Mouse (Mus musculus) hindbrain, embryonic 13.5 days (tissue): ENCODE measurements around the gene Foxn3. TPM values are rescaled to one million over a fixed set of nuclear protein-coding genes. Genes with fewer than 3 reads are reported as not detected.

Source experiments
- ATAC-seq: fragments of 200-750 bp; cut with Nextera tagmentation; 2 replicates; pipeline ENCODE4 v1.8.0; 2017; ENCODE audit warnings: moderate TSS enrichment; ENCODE audit not compliant: low FRiP score
- H3K27ac ChIP-seq: fragments of 300-500 bp; sonication (generic); 2 replicates; pipeline ENCODE4 v1.5.1; 2015; ENCODE audit warnings: inconsistent platforms, mild to moderate bottlenecking, moderate library complexity
- H3K27me3 ChIP-seq: fragments of 300-500 bp; sonication (generic); 2 replicates; pipeline ENCODE4 v1.6.1; 2015; ENCODE audit warnings: mild to moderate bottlenecking, inconsistent platforms
- H3K36me3 ChIP-seq: fragments of 300-500 bp; sonication (generic); 2 replicates; pipeline ENCODE4 v1.6.1; 2015; ENCODE audit warnings: mild to moderate bottlenecking, inconsistent platforms
- H3K4me1 ChIP-seq: fragments of 300-500 bp; sonication (generic); replicated peaks from 2 replicates; pipeline ENCODE4 v1.6.1; 2015; ENCODE audit warnings: inconsistent platforms
- H3K4me2 ChIP-seq: fragments of 300-500 bp; sonication (generic); 2 replicates; pipeline ENCODE4 v1.6.1; 2015; ENCODE audit warnings: inconsistent platforms, mild to moderate bottlenecking, moderate library complexity
- H3K4me3 ChIP-seq: fragments of 300-500 bp; sonication (generic); 2 replicates; pipeline ENCODE4 v1.5.1; 2015; ENCODE audit warnings: mild to moderate bottlenecking, inconsistent platforms
- H3K9ac ChIP-seq: fragments of 300-500 bp; sonication (generic); 2 replicates; pipeline ENCODE4 v1.6.1; 2015; ENCODE audit warnings: mild to moderate bottlenecking, inconsistent platforms
- H3K9me3 ChIP-seq: fragments of 300-500 bp; sonication (generic); 2 replicates; pipeline ENCODE4 v1.6.1; 2016; ENCODE audit warnings: inconsistent platforms
- whole genome bisulfite sequencing: fragments of 180-500 bp; shearing (Covaris S2); methylation state at CpG from one replicate; pipeline ENCODE4 v1.1.7; 2015; 5-methylcytosine and 5-hydroxymethylcytosine counted together
- polyA plus RNA-seq: library from polyadenylated mRNA; unstranded; fragments of >200 nt; fragmentation: Nextera tagmentation; extraction: Ambion mirVana; gene quantifications from 2 replicates; pipeline ENCODE4 v1.2.1, GENCODE M21; 2015

Gene Foxn3
- polyA plus RNA-seq, 1 experiment from 2014 or later: 83.6 TPM

- no peak for ATAC-seq
- Histone ChIP-seq H3K4me2 (no peak overlapping the region), H3K9ac (no peak overlapping the region), H3K27ac (no peak overlapping the region), H3K4me3 (no peak overlapping the region), H3K4me1 (no peaks in the 10 kb centered on the region), H3K36me3 (no peaks in the 10 kb centered on the region), H3K27me3 (no peaks in the 10 kb centered on the region), H3K9me3 (no peaks in the 10 kb centered on the region)
- whole genome bisulfite sequencing: 91% methylated on average over 2 of the region's 2 CpGs
Measured at GRCm38 (mm10) chr12:99419396-99419760, 144.0 kb downstream of the Foxn3 start.

GRCm38 (mm10) chr12:99418476-99419395, 144.6 kb downstream of the Foxn3 start:
- Histone ChIP-seq H3K9me3 (no peaks in the 10 kb centered on the region), H3K4me2 (no peak overlapping the region), H3K27me3 (no peaks in the 10 kb centered on the region), H3K4me1 (no peaks in the 10 kb centered on the region), H3K36me3 (no peaks in the 10 kb centered on the region), H3K4me3 (no peak overlapping the region), H3K27ac (no peak overlapping the region), H3K9ac (no peak overlapping the region)
- no peak for ATAC-seq
- WGBS: 84% methylated on average over 7 of the region's 7 CpGs

- H3K27ac ChIP-seq: no peak overlapping the region
- H3K9ac ChIP-seq: no peak overlapping the region
Measured at GRCm38 (mm10) chr12:99417885-99418284, 145.5 kb downstream of the Foxn3 start.

GRCm38 (mm10) chr12:99415538-99415937, 147.8 kb downstream of the Foxn3 start:
- Histone ChIP-seq H3K36me3 (no peaks in the 10 kb centered on the region), H3K9me3 (no peaks in the 10 kb centered on the region), H3K4me3 (no peak overlapping the region), H3K4me2 (no peak overlapping the region), H3K27ac (no peak overlapping the region), H3K4me1 (no peaks in the 10 kb centered on the region), H3K27me3 (no peaks in the 10 kb centered on the region), H3K9ac (no peak overlapping the region)
- WGBS: 54% methylated on average over 5 of the region's 5 CpGs
- no peak for ATAC-seq

More at GRCm38 (mm10) chr12:99417885-99418284, 145.5 kb downstream of the Foxn3 start:
- no peak for ATAC-seq
- no peaks in the 10 kb centered on the region for H3K4me1 ChIP-seq
- H3K9me3 ChIP-seq: no peaks in the 10 kb centered on the region
- H3K4me2 ChIP-seq: no peak overlapping the region
- H3K4me3 ChIP-seq: no peak overlapping the region
- no peaks in the 10 kb centered on the region for H3K27me3 ChIP-seq
- no peaks in the 10 kb centered on the region for H3K36me3 ChIP-seq
- WGBS: 86% methylated on average over 9 of the region's 9 CpGs

- Histone ChIP-seq H3K4me2 (no peak overlapping the region), H3K9ac (no peak overlapping the region), H3K9me3 (no peaks in the 10 kb centered on the region), H3K36me3 (no peaks in the 10 kb centered on the region), H3K27ac (no peak overlapping the region), H3K27me3 (no peaks in the 10 kb centered on the region), H3K4me1 (peaks cover 9% of the 10 kb centered on the region; the same call in 1 of the 2 replicates), H3K4me3 (no peak overlapping the region)
- ATAC-seq: no peak
- WGBS: 33% methylated on average over 3 of the region's 3 CpGs
Measured at GRCm38 (mm10) chr12:99412496-99412895, 150.9 kb downstream of the Foxn3 start.

GRCm38 (mm10) chr12:99412034-99412433, 151.3 kb downstream of the Foxn3 start:
- Histone ChIP-seq H3K4me3 (no peak overlapping the region), H3K4me1 (peaks cover 13% of the 10 kb centered on the region), H3K4me2 (no peak overlapping the region), H3K9me3 (no peaks in the 10 kb centered on the region), H3K36me3 (no peaks in the 10 kb centered on the region), H3K27ac (no peak overlapping the region), H3K9ac (no peak overlapping the region), H3K27me3 (no peaks in the 10 kb centered on the region)
- 25% methylated on average over 7 of the region's 7 CpGs for WGBS
- no peak for ATAC-seq

GRCm38 (mm10) chr12:99408651-99409050, 154.7 kb downstream of the Foxn3 start:
- no peak overlapping the region for H3K27ac ChIP-seq
- H3K9me3 ChIP-seq: no peaks in the 10 kb centered on the region
- 64% methylated on average over 3 of the region's 3 CpGs for WGBS
- no peaks in the 10 kb centered on the region for H3K27me3 ChIP-seq
- peaks cover 22% of the 10 kb centered on the region for H3K4me1 ChIP-seq
- H3K4me2 ChIP-seq: no peak overlapping the region
- no peak for ATAC-seq
- no peak overlapping the region for H3K4me3 ChIP-seq
- no peak overlapping the region for H3K9ac ChIP-seq
- no peaks in the 10 kb centered on the region for H3K36me3 ChIP-seq

- Histone ChIP-seq H3K4me1 (peaks cover 22% of the 10 kb centered on the region), H3K4me2 (no peak overlapping the region), H3K36me3 (no peaks in the 10 kb centered on the region), H3K27me3 (no peaks in the 10 kb centered on the region), H3K9me3 (no peaks in the 10 kb centered on the region), H3K4me3 (no peak overlapping the region), H3K27ac (no peak overlapping the region), H3K9ac (no peak overlapping the region)
- WGBS: 87% methylated on average over 16 of the region's 16 CpGs
- no peak for ATAC-seq
Measured at GRCm38 (mm10) chr12:99408089-99408488, 155.3 kb downstream of the Foxn3 start.

- no peaks in the 10 kb centered on the region for H3K36me3 ChIP-seq
- no peaks in the 10 kb centered on the region for H3K9me3 ChIP-seq
- no peak overlapping the region for H3K4me2 ChIP-seq
- no peak for ATAC-seq
- no peak overlapping the region for H3K9ac ChIP-seq
- no peaks in the 10 kb centered on the region for H3K27me3 ChIP-seq
- peaks cover 22% of the 10 kb centered on the region for H3K4me1 ChIP-seq
- no peak overlapping the region for H3K4me3 ChIP-seq
- 73% methylated on average over 6 of the region's 6 CpGs for WGBS
- no peak overlapping the region for H3K27ac ChIP-seq
Measured at GRCm38 (mm10) chr12:99407318-99407716, 156.1 kb downstream of the Foxn3 start.

- 66% methylated on average over 15 of the region's 15 CpGs for WGBS
- no peaks in the 10 kb centered on the region for H3K27me3 ChIP-seq
- H3K4me1 ChIP-seq: peaks cover 22% of the 10 kb centered on the region
- H3K36me3 ChIP-seq: no peaks in the 10 kb centered on the region
- ATAC-seq: no peak
- H3K9ac ChIP-seq: no peak overlapping the region
- H3K9me3 ChIP-seq: no peaks in the 10 kb centered on the region
- H3K27ac ChIP-seq: no peak overlapping the region
- no peak overlapping the region for H3K4me3 ChIP-seq
- H3K4me2 ChIP-seq: no peak overlapping the region
Measured at GRCm38 (mm10) chr12:99406697-99407317, 156.6 kb downstream of the Foxn3 start.

GRCm38 (mm10) chr12:99406254-99406653, 157.1 kb downstream of the Foxn3 start:
- Histone ChIP-seq H3K4me3 (no peak overlapping the region), H3K9ac (no peak overlapping the region), H3K9me3 (no peaks in the 10 kb centered on the region), H3K4me2 (no peak overlapping the region), H3K36me3 (no peaks in the 10 kb centered on the region), H3K27ac (0 out of 2 replicates have a peak overlapping the region, but pooled peaks have one; percentile 12), H3K27me3 (no peaks in the 10 kb centered on the region), H3K4me1 (peaks cover 22% of the 10 kb centered on the region)
- 19% methylated on average over 9 of the region's 9 CpGs for WGBS
- ATAC-seq: no peak

- Histone ChIP-seq H3K4me2 (no peak overlapping the region), H3K4me1 (peaks cover 22% of the 10 kb centered on the region), H3K27ac (no peak overlapping the region), H3K9me3 (no peaks in the 10 kb centered on the region), H3K9ac (no peak overlapping the region), H3K27me3 (no peaks in the 10 kb centered on the region), H3K4me3 (no peak overlapping the region), H3K36me3 (no peaks in the 10 kb centered on the region)
- no peak for ATAC-seq
- WGBS: 86% methylated on average over 4 of the region's 4 CpGs
Measured at GRCm38 (mm10) chr12:99405401-99405800, 158.0 kb downstream of the Foxn3 start.
